Mouse (Mus musculus) hindbrain, embryonic 15.5 days (tissue): Measurements from ENCODE around the gene Fjx1. TPM values are rescaled to one million over a fixed set of nuclear protein-coding genes. Genes with fewer than 3 reads are reported as not detected.

ENCODE experiments used
- ATAC-seq: fragments of 200-750 bp; cut with Nextera tagmentation; 2 replicates; pipeline ENCODE4 v1.8.0; 2017; ENCODE audit warnings: low read depth, moderate number of reproducible peaks, moderate TSS enrichment; ENCODE audit not compliant: low FRiP score
- H3K27ac ChIP-seq: fragments of 300-500 bp; sonication (generic); replicated peaks from 2 replicates; pipeline ENCODE4 v1.5.1; 2015; ENCODE audit warnings: mild to moderate bottlenecking, inconsistent platforms
- H3K27me3 ChIP-seq: fragments of 300-500 bp; sonication (generic); 2 replicates; pipeline ENCODE4 v1.6.1; 2015; ENCODE audit warnings: control low read depth, inconsistent platforms
- H3K36me3 ChIP-seq: fragments of 300-500 bp; sonication (generic); 2 replicates; pipeline ENCODE4 v1.6.1; 2015; ENCODE audit warnings: control low read depth, inconsistent platforms
- H3K4me1 ChIP-seq: fragments of 300-500 bp; sonication (generic); replicated peaks from 2 replicates; pipeline ENCODE4 v1.6.1; 2015; ENCODE audit warnings: control low read depth, inconsistent platforms
- H3K4me2 ChIP-seq: fragments of 300-500 bp; sonication (generic); 2 replicates; pipeline ENCODE4 v1.6.1; 2015; ENCODE audit warnings: moderate library complexity, mild to moderate bottlenecking, inconsistent platforms
- H3K4me3 ChIP-seq: fragments of 300-500 bp; sonication (generic); 2 replicates; pipeline ENCODE4 v1.5.1; 2015; ENCODE audit warnings: mild to moderate bottlenecking, inconsistent platforms
- H3K9ac ChIP-seq: fragments of 300-500 bp; sonication (generic); 2 replicates; pipeline ENCODE4 v1.6.1; 2015; ENCODE audit warnings: inconsistent platforms
- H3K9me3 ChIP-seq: fragments of 300-500 bp; sonication (generic); 2 replicates; pipeline ENCODE4 v1.6.1; 2016; ENCODE audit warnings: control low read depth, inconsistent platforms
- WGBS: fragments of 180-500 bp; shearing (Covaris S2); methylation state at CpG from one replicate; pipeline ENCODE4 v1.1.7; 2015; 5-methylcytosine and 5-hydroxymethylcytosine counted together
- polyA plus RNA-seq: library from polyadenylated mRNA; unstranded; fragments of >200 nt; fragmentation: Nextera tagmentation; extraction: Ambion mirVana; gene quantifications from 2 replicates; pipeline ENCODE4 v1.2.1, GENCODE M21; 2015

Gene Fjx1
- 33.4 and 40.1 TPM in 2 replicates for polyA plus RNA-seq

DNA sequence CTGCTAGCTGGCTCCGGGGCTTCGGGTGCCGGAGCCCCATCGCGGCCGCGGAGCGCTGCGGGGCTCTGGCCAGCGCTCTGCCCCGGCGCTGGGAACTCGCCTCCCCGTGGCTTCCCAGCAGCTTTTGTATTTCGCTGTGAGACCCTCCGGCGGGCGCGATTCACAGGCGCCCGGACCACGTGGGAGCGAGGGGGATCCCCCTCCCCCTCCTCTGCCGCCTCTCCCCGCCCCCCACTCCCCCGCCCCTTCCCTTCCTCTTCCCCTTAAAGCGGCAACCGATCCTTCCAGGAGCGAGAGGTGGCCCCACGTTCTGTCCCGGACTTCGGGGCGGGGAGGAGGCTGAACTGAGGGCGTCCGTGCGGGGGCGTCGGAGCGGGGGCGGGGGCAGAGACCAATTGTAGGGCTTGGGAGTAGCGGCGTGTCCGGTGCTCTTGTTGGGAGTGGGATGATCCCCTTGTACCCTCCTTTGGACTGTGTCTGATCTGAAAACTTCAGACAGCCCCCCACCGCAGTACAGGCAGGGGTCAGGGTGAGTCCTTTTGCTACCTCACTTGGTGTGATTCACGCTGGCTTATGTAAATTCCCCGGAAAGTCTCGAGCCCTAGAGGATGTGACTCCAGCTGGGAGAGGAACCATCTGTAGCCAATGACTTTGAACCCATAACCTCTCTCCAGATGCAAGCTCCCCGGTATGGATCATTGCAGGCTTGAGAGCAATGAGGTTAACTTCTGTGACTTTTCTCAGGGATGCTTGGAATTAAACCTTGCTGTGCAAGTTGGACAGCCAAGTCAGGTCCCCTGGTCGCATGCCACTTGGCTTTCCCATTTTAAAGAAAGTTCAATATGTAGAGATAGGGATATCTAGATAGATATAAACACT is at the start of gene Fjx1:
TSS of gene Fjx1 (minus strand) at position 829 of the 879 bp plus-strand sequence.
- WGBS: under 1% methylated on average over 46 of the region's 49 CpGs
- Histone ChIP-seq H3K4me3 (peak within 1 kb of the TSS; percentile 73), H3K36me3 (no peaks in the 10 kb centered on the region), H3K27ac (peak within 1 kb of the TSS; percentile 94), H3K27me3 (no peaks in the 10 kb centered on the region), H3K9me3 (no peaks in the 10 kb centered on the region), H3K4me1 (peaks cover 33% of the 10 kb centered on the region), H3K4me2 (peak within 1 kb of the TSS; percentile 61), H3K9ac (peak within 1 kb of the TSS; percentile 64)
- ATAC-seq: peak; percentile 76

DNA sequence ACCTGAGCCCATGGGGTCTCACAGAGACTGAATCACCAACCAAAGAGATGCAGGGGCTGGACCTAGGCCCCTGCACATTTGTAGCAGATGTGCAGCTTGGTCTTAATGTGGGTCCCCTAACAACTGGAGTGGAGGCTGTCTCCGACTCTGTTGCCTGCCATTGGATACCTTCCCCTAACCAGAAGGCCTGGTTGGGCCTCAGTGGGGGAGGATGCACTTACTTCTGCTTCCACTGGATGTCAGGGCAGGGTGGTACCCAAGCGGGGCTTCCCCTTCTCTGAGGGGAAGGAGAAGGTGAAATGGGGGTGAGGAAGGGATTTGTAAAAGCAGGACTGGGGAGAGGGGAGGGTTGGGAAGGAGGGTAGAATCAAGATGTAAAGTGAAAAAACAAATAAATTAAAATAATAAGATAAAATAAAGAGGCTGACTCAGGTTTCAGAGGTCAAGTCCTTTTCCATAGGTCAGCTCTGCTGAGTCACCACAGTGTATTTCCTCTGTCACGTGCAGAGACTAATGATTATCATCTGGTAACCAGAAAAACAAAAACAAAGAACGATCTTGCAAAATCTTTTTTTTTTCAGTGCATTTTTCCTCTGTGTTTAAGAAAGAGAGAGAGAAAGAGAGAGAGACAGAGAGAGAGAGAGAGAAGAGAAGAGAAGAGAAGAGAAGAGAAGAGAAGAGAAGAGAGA is 47.8 kb upstream of the Fjx1 start:
- no peaks in the 10 kb centered on the region for H3K36me3 ChIP-seq
- H3K9ac ChIP-seq: no peak overlapping the region
- H3K27ac ChIP-seq: no peak overlapping the region
- H3K27me3 ChIP-seq: no peaks in the 10 kb centered on the region
- no peak overlapping the region for H3K4me2 ChIP-seq
- WGBS: 66% methylated on average over 4 of the region's 4 CpGs
- H3K4me1 ChIP-seq: no peaks in the 10 kb centered on the region
- no peaks in the 10 kb centered on the region for H3K9me3 ChIP-seq
- ATAC-seq: no peak
- H3K4me3 ChIP-seq: no peak overlapping the region

DNA sequence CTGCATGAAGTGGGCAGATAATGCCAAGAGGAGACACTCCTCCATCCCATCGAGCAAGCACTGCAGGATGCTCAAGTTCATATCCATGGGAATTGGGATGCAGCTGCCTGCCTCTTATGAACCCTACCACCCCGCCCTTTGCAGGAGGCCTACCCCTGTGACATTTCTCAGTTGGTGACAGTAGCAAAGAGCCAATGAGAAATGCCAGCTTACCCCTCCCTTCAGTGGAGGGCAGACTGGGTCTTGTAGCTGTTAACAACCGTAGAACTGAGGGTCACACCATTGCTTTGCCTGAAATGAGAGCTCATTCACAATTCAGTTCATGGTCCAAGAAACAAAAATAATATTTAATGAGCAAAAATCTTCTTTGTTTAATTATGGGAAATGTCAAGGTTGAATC is 28.4 kb upstream of the Fjx1 start:
- Histone ChIP-seq H3K36me3 (no peaks in the 10 kb centered on the region), H3K9ac (no peak overlapping the region), H3K4me1 (no peaks in the 10 kb centered on the region; the same call in 1 of the 2 replicates), H3K4me3 (no peak overlapping the region), H3K27me3 (no peaks in the 10 kb centered on the region), H3K27ac (no peak overlapping the region), H3K9me3 (no peaks in the 10 kb centered on the region), H3K4me2 (no peak overlapping the region)
- WGBS: 27% methylated on average over 3 of the region's 3 CpGs
- ATAC-seq: no peak

DNA sequence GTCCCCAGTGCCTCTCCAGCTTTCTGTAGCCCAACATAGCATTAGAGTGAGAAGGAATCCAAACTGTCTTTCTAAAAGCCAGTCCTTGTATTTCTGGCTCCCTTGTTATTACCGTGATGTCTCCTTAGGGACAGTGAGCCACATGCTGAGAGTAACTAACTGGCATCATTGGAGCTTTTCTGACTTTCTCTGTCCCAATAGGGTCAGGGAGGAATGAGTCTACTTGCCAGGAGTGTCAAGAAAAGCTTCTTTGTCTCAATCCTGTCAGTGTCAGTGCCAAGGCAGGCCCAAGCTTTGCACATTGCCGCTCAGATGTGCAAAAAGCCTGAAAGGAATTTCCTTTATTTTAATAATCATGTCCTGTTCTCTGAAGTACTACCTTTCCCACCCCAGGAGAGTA is 23.8 kb upstream of the Fjx1 start:
- Histone ChIP-seq H3K9me3 (no peaks in the 10 kb centered on the region), H3K9ac (no peak overlapping the region), H3K4me2 (no peak overlapping the region), H3K36me3 (no peaks in the 10 kb centered on the region), H3K4me1 (no peaks in the 10 kb centered on the region; the same call in 1 of the 2 replicates), H3K27me3 (no peaks in the 10 kb centered on the region), H3K4me3 (no peak overlapping the region), H3K27ac (no peak overlapping the region)
- no peak; the same call in 1 of the 2 replicates for ATAC-seq
- WGBS: 44% methylated on average over 2 of the region's 2 CpGs

DNA sequence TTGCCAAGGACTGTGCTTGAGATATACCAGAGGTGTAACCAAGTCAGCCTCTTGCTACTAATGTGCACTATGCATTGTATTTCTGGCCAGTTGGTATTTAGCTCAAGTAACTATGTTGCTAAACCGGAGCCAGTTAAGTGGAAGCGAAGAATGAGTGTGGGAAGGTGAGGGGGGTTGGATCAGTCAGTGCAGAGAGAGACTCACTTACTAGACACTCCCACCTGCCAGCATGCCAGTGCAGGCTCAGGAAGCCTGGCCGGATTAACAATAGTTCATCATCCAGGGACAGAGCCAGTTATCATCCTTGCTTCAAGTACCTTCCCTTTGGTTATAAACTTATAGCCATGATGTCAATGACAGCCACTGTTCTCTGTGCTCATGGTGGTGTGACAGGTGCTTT is 16.3 kb upstream of the Fjx1 start:
- H3K36me3 ChIP-seq: no peaks in the 10 kb centered on the region
- no peak overlapping the region for H3K9ac ChIP-seq
- no peak overlapping the region for H3K27ac ChIP-seq
- no peaks in the 10 kb centered on the region for H3K27me3 ChIP-seq
- WGBS: 73% methylated on average over 3 of the region's 3 CpGs
- no peak overlapping the region for H3K4me3 ChIP-seq
- no peaks in the 10 kb centered on the region; the same call in 1 of the 2 replicates for H3K4me1 ChIP-seq
- no peaks in the 10 kb centered on the region for H3K9me3 ChIP-seq
- H3K4me2 ChIP-seq: no peak overlapping the region
- no peak for ATAC-seq

DNA sequence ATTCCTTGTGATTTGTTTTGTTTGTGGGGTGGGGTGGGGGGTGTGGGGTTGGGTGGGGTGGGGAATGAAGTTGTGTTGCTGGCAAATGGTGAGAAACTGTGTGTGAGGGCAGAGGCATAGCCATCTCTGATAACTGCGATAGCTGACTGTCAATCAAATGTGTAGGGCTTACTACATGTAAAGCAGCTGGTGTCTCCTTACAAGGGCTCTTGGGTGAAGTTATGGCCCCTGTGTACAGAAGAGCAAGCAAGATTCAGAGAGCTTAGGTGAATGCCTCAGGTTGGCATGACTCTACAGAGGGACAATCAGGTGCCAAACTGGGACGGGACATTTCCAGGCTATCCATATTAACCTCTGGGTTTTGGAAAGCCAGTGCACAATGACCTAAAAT is 12.0 kb upstream of the Fjx1 start:
- Histone ChIP-seq H3K4me3 (no peak overlapping the region), H3K4me2 (no peak overlapping the region), H3K9ac (no peak overlapping the region), H3K9me3 (no peaks in the 10 kb centered on the region), H3K27me3 (no peaks in the 10 kb centered on the region), H3K27ac (peak overlapping the region; percentile 70), H3K36me3 (no peaks in the 10 kb centered on the region), H3K4me1 (no peaks in the 10 kb centered on the region; the same call in 1 of the 2 replicates)
- WGBS: 55% methylated on average over 2 of the region's 2 CpGs
- ATAC-seq: peak; percentile 24; the same call in 1 of the 2 replicates

DNA sequence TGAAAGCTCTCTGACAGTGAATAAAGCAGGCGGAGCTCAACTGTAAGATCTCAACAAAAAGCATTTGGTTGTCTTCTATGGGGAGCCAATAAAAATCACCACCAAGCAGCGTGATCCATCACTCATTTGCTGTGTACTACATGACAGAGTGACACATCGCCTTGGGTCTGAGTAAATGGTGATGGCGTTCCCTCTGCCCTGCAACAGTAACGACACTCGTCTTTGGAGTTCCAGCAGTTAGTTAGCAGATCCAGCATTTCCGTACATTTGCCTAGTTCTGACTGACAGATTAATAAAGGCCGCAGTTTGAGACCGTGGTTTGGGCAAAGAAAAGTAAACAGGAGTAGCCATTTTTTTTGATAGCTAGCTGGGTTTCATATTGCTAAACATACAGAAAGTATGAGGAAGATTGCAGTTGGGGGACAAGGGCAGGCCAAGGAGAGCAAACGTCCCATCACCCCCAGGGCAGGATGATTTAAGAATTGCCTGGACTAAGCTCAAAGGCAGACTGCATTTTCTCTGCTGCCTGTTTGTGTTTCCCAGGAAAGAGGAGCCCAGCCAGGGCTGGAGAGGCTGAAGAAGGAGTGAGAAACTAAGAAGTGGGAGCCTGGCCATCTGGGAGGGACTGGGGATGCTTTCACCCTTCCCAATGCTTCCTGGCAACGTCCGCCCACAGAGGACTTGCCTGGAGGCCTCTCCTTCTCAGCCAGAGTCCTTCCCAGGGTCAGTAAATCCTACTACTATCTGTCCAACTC is 11.5 kb upstream of the Fjx1 start:
- H3K4me1 ChIP-seq: no peaks in the 10 kb centered on the region; the same call in none of the 2 replicates
- peak; percentile 82 for ATAC-seq
- no peaks in the 10 kb centered on the region for H3K36me3 ChIP-seq
- H3K27ac ChIP-seq: peak overlapping the region; percentile 70
- H3K4me3 ChIP-seq: no peak overlapping the region
- no peaks in the 10 kb centered on the region for H3K9me3 ChIP-seq
- no peak overlapping the region for H3K9ac ChIP-seq
- WGBS: 40% methylated on average over 12 of the region's 12 CpGs
- no peaks in the 10 kb centered on the region for H3K27me3 ChIP-seq
- no peak overlapping the region for H3K4me2 ChIP-seq

DNA sequence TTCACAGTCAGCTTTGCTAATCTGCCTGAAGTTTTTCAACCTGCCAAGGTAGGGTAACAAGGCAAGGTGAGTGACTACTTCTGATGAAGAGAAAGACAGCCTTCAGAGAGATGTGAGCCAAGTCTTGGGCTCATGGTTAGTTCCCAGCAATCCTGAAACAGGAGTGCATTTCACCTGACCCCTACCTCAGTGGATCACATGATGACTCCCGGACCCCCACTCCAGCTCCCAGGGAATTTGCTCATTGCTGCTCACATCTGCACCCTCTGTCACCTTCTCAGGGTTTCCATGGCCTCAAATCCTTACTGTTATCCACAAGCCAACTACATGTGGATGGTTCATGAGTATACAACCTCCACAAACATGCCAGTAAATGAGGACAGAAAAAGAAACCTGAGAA is 9.2 kb upstream of the Fjx1 start:
- Histone ChIP-seq H3K9me3 (no peaks in the 10 kb centered on the region), H3K27me3 (no peaks in the 10 kb centered on the region), H3K27ac (no peak overlapping the region), H3K4me1 (peaks cover 13% of the 10 kb centered on the region), H3K4me2 (no peak overlapping the region), H3K9ac (no peak overlapping the region), H3K36me3 (no peaks in the 10 kb centered on the region), H3K4me3 (no peak overlapping the region)
- no peak for ATAC-seq
- 93% methylated on average over 1 of the region's 1 CpGs for WGBS

DNA sequence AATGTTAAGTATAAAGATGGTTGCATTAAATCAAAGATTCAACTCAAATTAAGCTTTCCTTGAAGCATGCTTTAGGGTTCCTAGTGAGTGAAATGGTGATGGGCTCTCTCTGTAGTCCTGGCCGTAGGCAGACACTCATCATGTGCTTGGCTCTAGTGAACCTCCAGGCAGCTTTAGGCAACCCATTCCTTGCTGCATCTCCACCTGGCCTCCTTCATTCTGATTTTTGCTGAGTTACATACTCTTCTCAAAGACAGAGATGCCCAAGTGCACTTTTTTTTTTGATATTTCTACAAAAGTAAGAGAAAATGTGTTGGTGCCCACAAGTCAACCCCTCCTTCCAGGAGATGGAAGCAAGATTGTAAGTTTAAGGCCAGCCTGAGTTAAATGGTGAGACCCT is 2.8 kb upstream of the Fjx1 start:
- H3K27me3 ChIP-seq: no peaks in the 10 kb centered on the region
- no peak overlapping the region for H3K4me3 ChIP-seq
- 85% methylated on average over 1 of the region's 1 CpGs for WGBS
- no peak for ATAC-seq
- no peaks in the 10 kb centered on the region for H3K36me3 ChIP-seq
- H3K27ac ChIP-seq: no peak overlapping the region
- H3K9ac ChIP-seq: no peak overlapping the region
- H3K9me3 ChIP-seq: no peaks in the 10 kb centered on the region
- H3K4me2 ChIP-seq: no peak overlapping the region
- H3K4me1 ChIP-seq: peaks cover 25% of the 10 kb centered on the region

DNA sequence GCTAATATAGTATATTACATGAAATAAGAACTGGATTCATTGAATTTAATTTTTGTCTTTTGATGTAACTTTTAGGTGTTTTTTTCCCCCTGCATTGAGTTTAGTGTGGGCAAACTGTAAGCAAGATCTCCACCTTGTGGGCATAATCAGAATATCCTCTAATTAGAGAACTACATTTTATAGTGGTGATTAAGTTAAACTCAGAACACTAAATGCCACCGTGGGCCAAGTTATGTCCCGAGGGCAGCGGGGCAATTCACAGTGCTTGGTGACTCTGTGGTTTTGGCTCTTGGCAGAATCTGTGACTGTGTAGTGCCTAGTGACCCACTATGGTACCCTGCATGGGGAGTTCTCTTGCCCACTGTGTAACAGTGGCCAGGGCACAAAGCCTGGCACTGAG is 1.1 kb upstream of the Fjx1 start:
- WGBS: 31% methylated on average over 3 of the region's 3 CpGs
- no peaks in the 10 kb centered on the region for H3K27me3 ChIP-seq
- no peaks in the 10 kb centered on the region for H3K9me3 ChIP-seq
- no peak for ATAC-seq
- H3K4me3 ChIP-seq: no peak overlapping the region
- no peaks in the 10 kb centered on the region for H3K36me3 ChIP-seq
- H3K9ac ChIP-seq: no peak overlapping the region
- no peak overlapping the region for H3K27ac ChIP-seq
- peaks cover 34% of the 10 kb centered on the region for H3K4me1 ChIP-seq
- H3K4me2 ChIP-seq: no peak overlapping the region

DNA sequence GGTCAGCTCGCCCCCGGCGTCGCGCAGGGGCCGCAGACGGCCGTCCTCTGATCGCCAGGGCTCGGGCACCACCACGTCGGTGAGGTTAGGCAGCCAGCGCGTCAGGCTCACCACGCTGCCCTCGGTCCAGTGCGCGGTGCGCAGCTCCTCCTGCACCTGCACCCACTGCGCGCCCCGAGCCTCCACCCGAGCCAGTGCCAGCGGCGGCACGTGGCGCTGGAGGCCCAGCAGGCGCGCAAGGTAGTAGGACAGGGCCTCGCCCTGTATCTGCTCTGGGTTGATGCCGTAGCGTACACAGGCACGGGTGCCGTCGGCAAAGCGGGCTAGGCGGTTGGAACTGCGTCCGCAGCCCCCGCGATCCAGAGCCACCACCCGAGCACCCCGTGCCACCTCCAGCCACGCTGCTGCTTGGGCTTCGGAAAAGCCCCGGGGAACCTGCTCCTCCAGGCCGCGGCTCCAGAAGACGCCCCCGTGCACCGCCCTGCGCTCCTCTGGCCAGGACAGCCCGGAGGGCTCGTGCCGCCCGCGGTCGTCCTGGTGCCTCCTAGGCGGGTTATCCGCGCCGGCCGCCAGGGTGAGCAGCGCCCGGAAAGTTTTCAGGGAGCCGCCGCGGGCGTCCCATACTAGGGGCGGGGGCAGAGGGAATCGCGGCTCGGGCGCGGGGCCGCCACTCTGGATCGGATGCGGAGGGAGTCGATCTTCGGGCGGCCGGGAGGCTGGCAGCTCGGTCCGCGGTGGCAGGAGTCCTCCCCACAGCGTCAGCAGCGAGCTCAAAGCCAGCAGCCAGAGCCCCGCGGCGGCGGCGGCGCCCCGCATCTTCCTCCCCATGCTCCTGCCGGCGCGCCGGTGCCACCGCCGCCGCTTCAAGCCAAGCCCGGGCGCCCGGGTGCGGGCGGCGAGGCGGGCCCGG is 1.3 kb downstream of the Fjx1 start:
- Histone ChIP-seq H3K9ac (peak overlapping the region; percentile 64), H3K36me3 (no peaks in the 10 kb centered on the region), H3K9me3 (no peaks in the 10 kb centered on the region), H3K4me2 (peak overlapping the region; percentile 61), H3K4me1 (peaks cover 33% of the 10 kb centered on the region), H3K27me3 (no peaks in the 10 kb centered on the region), H3K4me3 (peak overlapping the region; percentile 73), H3K27ac (peak overlapping the region; percentile 94)
- under 1% methylated on average over 103 of the region's 109 CpGs for WGBS
- peak; percentile 59 for ATAC-seq
